Mouse (Mus musculus): ENCODE measurements around the gene Nptxr. TPM values are rescaled to one million over a fixed set of nuclear protein-coding genes. Genes with fewer than 3 reads are reported as not detected.
A peak's percentile ranks its signal among the peaks of the same experiment; 100 is the strongest.

Nptxr gene
- polyA plus RNA-seq, 1 experiment from 2014 or later = 6.6 TPM

DNA sequence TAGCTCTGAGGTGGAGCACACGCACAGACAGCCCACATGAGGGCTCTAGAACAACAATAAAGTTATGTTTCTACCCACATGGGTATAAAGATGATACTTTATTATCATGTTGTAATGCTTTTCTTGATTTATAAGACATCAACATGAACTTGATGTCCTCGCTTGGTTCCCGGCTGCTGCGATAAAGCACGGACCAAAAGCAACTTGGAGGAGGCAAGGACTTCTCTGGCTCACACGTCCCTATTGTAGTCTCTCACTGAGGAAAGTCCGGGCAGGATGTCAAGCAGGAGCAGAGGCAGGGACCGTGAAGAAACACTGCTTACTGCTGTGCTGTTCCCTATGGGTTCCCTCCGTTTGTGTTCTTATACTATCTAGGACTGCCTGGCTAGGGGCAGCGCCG lies 60.6 kb downstream of the Nptxr start:
- ChIA-PET POLR2A (interaction anchor here (0.6 kb wide), 1 partner anchor 83 kb away, joined by 5 read pairs; no protein-coding TSS in a partner anchor), CTCF (no interaction called here)
- DNase-seq (ENCODE audit: low read depth, low spot score) (no peak), ATAC-seq (no peak)
- in situ Hi-C loops (cut with MboI; ENCODE audit: low pct_unique_long_range_greater_than_20kb) = loop anchor here (10.0 kb wide), 1 partner anchor 341 kb away; no protein-coding TSS in a partner anchor
- TF ChIP-seq CTCF (IDR thresholded peaks at IDR 0.05) = no peak
- no peaks in the 10 kb centered on the region for H3K27me3 ChIP-seq

DNA sequence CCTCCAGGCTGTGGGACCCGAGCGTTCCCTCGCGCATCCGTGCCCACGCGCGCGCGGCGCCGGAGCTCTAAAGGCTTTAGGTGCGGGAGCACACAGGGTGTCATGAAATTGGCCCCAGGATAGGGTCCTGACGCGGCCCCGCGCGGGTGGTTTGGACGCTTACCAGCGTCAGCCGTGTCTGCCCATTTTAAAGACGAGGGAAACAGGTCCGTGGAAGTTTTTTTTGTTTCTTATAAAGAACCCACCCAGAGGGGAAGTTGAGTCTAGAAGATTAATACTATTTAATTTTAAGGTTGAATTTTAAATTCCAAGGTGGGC lies 61.9 kb downstream of the Nptxr start:
- peak; percentile 15 for ATAC-seq
- in situ Hi-C loops (cut with MboI; ENCODE audit: low pct_unique_long_range_greater_than_20kb) = loop anchor here (10.0 kb wide), 1 partner anchor 342 kb away; no protein-coding TSS in a partner anchor
- H3K27me3 ChIP-seq = no peaks in the 10 kb centered on the region
- no peak for TF ChIP-seq CTCF (IDR thresholded peaks at IDR 0.05)
- no peak for DNase-seq (ENCODE audit: low read depth, low spot score)
- ChIA-PET CTCF (interaction anchor here (1.4 kb wide), 1 partner anchor 11 kb away, joined by 5 read pairs; no protein-coding TSS in a partner anchor), POLR2A (no interaction called here)

DNA sequence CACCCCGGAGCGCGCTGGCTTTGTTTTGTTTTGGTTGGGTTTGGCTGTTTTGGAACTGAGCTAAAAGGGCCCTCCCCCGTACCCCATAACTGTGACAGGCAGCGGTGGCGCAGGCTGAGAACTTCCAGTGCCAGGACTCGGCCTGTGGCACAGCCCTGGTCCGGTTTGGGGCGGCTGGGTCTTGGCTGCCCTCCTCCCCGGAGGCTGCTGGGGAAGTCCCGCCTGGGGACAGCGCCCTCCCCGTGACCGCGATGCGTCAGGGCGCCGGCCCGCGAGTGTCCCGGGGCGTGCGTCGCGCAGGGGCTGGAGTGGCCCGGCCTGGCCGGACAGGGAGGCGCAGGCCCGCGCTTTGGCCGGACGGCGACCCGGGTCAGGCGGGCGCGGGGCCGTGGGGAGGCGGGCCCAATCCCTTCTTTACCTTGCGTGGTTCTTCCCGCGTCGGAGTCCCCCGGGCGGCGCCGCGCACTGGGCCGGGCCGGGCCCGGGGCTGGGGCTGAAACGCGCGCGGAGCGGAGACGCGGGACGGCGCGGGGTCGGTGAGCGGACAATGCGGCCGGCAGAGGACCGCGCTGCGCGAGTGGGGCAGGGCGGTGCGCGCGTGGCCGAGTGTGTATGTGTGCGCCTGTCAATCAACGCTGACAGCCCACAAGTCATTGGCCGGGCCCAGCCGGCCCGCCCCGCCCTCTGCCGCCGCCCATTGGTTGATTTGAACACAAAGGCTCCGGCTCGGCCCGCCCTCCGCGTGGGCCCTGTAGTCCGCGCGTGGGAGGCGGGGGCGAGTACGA lies 62.5 kb downstream of the Nptxr start, which contains the start of gene Sun2:
TSS of gene Sun2 (minus strand) at position 616 of the 785 bp plus-strand sequence.
- no peaks in the 10 kb centered on the region for H3K27me3 ChIP-seq
- ChIA-PET POLR2A (interaction anchor here (1.2 kb wide), 1 partner anchor 60 kb away, joined by 3 read pairs; no protein-coding TSS in a partner anchor), CTCF (interaction anchor here (1.4 kb wide), 1 partner anchor 11 kb away, joined by 5 read pairs; no protein-coding TSS in a partner anchor)
- TF ChIP-seq CTCF (IDR thresholded peaks at IDR 0.05) = no peak
- in situ Hi-C loops (cut with MboI; ENCODE audit: low pct_unique_long_range_greater_than_20kb) = loop anchor here (10.0 kb wide), 1 partner anchor 343 kb away; no protein-coding TSS in a partner anchor
- DNase-seq (ENCODE audit: low read depth, low spot score) = no peak
- peak; percentile 91 for ATAC-seq

DNA sequence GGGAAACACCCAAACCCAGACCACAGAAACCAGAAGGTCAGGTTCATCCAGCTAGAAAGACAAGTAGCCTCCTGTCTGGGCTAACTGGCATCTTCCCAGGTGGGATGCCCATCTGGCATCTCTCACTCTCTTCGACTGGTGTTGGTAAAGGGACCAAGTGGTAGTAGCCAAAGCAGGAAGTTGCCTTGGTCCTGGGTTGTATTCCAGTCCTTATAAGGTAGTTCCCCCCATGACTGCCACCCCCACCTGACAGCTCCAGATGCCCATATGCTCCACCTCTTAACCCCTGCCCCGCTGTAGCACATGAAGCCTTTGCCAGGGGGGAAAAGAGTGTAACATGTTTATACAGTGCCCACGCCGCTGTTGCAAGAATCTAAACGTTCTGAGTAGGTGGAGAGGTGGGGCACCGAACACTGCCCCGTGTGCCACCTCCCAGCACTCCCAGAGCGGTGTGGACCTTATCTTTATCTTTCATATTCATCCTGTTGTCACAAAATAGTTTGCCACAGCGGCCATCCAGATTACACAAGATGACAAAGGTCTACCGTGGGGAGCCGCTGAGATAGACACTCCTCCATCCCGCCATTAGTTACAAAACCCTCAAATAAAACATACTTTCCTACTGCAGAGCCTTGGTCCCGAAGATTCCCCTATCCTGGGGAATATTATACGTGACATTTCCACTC lies 63.2 kb downstream of the Nptxr start:
- no peak for DNase-seq (ENCODE audit: low read depth, low spot score)
- CTCF ChIA-PET = no interaction called here

DNA sequence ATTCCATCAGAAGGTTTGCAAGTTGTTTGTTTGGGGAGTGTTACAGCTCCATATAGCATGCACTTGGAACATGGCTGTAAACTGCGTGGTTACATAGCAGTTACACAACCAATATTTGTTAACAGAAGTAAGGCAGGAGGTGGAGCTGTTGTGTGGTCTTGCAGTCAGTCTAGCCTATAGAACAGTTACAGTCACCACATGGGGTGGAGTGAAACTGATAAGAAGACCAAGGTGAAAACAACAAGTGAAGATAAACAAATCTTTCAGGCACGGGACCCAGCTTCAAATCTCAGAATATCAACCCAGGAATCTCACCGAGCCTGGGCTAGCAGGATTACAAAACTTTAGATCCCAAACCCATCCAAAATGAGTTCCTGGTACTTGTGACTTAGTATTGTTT lies 63.8 kb downstream of the Nptxr start:
- POLR2A ChIA-PET = interaction anchor here (1.2 kb wide), 1 partner anchor 62 kb away, joined by 3 read pairs; no protein-coding TSS in a partner anchor
- in situ Hi-C loops (cut with MboI; ENCODE audit: low pct_unique_long_range_greater_than_20kb) = loop anchor here (10.0 kb wide), 1 partner anchor 344 kb away; no protein-coding TSS in a partner anchor
- H3K27me3 ChIP-seq = no peaks in the 10 kb centered on the region
- no peak for TF ChIP-seq CTCF (IDR thresholded peaks at IDR 0.05)
- ATAC-seq = no peak
- CTCF ChIA-PET = interaction anchor here (1.2 kb wide), 1 partner anchor 11 kb away, joined by 3 read pairs; no protein-coding TSS in a partner anchor
- DNase-seq (ENCODE audit: low read depth, low spot score) = no peak

More for the DNA sequence above, 63.2 kb downstream of the Nptxr start:
- ATAC-seq = no peak
- no peaks in the 10 kb centered on the region for H3K27me3 ChIP-seq
- TF ChIP-seq CTCF (IDR thresholded peaks at IDR 0.05) = no peak
- POLR2A ChIA-PET = interaction anchor here (1.2 kb wide), 1 partner anchor 61 kb away, joined by 3 read pairs; no protein-coding TSS in a partner anchor
- in situ Hi-C loops (cut with MboI; ENCODE audit: low pct_unique_long_range_greater_than_20kb) = loop anchor here (10.0 kb wide), 1 partner anchor 343 kb away; no protein-coding TSS in a partner anchor

Other genes starting within 250 kb of the Nptxr start
- 0.15 TPM for gene Dmc1, start 199.7 kb downstream of the Nptxr start, polyA plus RNA-seq (2021)
- 4.6 TPM for gene Fam227a, start 145.8 kb downstream of the Nptxr start, polyA plus RNA-seq (2021)
- gene Cby1, start 145.6 kb downstream of the Nptxr start, polyA plus RNA-seq (2021) = 46.0 TPM
- 201 TPM for gene Tomm22, start 133.9 kb downstream of the Nptxr start, polyA plus RNA-seq (2021)
- gene Josd1, start 116.8 kb downstream of the Nptxr start, polyA plus RNA-seq (2021) = 43.4 TPM
- gene Gtpbp1, start 113.9 kb downstream of the Nptxr start, polyA plus RNA-seq (2021) = 33.4 TPM
- 69.6 TPM for gene Sun2, start 62.2 kb downstream of the Nptxr start, polyA plus RNA-seq (2021)
- 76.8 TPM for gene Dnal4, start 26.9 kb downstream of the Nptxr start, polyA plus RNA-seq (2021)
- 2.1 TPM for gene Npcd, start 29.5 kb upstream of the Nptxr start, polyA plus RNA-seq (2021)
- gene Cbx6, start 29.9 kb upstream of the Nptxr start, polyA plus RNA-seq (2021) = 75.9 TPM
- 10.5 TPM for gene Apobec3, start 86.9 kb upstream of the Nptxr start, polyA plus RNA-seq (2021)
- 8.9 TPM for gene Cbx7, start 166.4 kb upstream of the Nptxr start, polyA plus RNA-seq (2021)
- gene Pdgfb, start 210.2 kb upstream of the Nptxr start, polyA plus RNA-seq (2021) = 96.5 TPM